Mouse (Mus musculus): ENCODE data around the gene Gm8362. TPM values are rescaled to one million over a fixed set of nuclear protein-coding genes. Genes with fewer than 3 reads are reported as not detected.
"Not testable (repeated sequence)": the region's sequence is repeated elsewhere in the genome, so short reads cannot be mapped to it uniquely, and the experiment has no call there.

Gm8362 gene
- not detected in 2 replicates for polyA plus RNA-seq (2014; fragmentation: Nextera tagmentation; extraction: Ambion mirVana)

DNA sequence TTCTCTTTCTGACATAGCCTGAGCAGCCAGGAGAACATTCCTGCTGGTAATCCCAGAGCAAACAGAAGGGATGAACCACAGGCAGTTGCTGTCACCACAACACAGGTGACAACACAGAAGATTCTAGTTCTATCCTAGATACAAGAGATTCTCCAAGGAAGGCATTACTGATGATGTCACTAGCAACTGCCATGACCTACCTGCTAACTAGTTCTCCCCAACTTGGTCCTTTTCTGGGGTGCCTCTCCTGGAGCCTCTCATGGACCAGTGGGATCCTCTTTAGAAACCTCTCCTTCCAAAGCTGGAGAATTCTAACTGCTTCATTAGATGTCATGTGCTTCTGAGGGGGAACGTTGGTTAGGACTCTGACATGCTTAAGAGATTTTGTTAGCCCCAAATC lies at the start of gene Gm8362:
Gene Gm8362, minus strand, starts transcription at position 101 of the 400 bp plus-strand sequence.
- no CpG with 5 or more reads among the region's 1 CpGs for WGBS
- not testable (repeated sequence) for ATAC-seq (replicated peaks; ENCODE audit: low FRiP score); DNase-seq (ENCODE audit: low spot score); H3K4me2 ChIP-seq; H3K9me3 ChIP-seq (ENCODE audit: control insufficient read depth, low read length); H3K4me1 ChIP-seq (replicated peaks; ENCODE audit: control insufficient read depth, insufficient read depth, low read length); H3K27me3 ChIP-seq (replicated peaks; ENCODE audit: control insufficient read depth, insufficient read depth, low read length); H3K9ac ChIP-seq (ENCODE audit: low read depth, low read length); H3K36me3 ChIP-seq (ENCODE audit: control insufficient read depth, insufficient read depth, low read length); H3K27ac ChIP-seq (ENCODE audit: low read depth, low read length); H3K4me3 ChIP-seq (ENCODE audit: low read depth, low read length)

DNA sequence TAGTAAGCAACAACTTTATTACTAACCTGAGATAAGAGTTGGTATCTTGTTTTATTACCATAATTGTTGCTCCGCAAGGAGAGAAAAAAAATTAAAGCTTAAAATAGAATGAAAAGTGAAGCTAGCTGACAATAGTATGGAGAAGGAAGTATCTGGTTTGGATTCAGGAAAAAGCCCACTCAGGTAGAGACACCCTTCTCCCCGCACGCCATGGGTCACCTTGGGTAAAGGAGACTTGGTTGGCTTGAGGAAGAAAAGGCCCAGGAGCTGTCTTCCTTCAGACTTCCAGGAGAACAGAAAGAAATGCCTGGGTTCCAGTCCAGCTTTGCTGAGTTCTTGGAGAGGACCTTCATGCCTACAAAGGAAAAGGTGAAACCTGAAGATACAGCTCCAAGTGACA lies 49.1 kb upstream of the Gm8362 start:
- not testable (repeated sequence) for H3K27me3 ChIP-seq (replicated peaks; ENCODE audit: control insufficient read depth, insufficient read depth, low read length); H3K4me2 ChIP-seq; H3K9ac ChIP-seq (ENCODE audit: low read depth, low read length); DNase-seq (ENCODE audit: low spot score); ATAC-seq (replicated peaks; ENCODE audit: low FRiP score); H3K9me3 ChIP-seq (ENCODE audit: control insufficient read depth, low read length); H3K27ac ChIP-seq (ENCODE audit: low read depth, low read length); H3K36me3 ChIP-seq (ENCODE audit: control insufficient read depth, insufficient read depth, low read length); H3K4me1 ChIP-seq (replicated peaks; ENCODE audit: control insufficient read depth, insufficient read depth, low read length); H3K4me3 ChIP-seq (ENCODE audit: low read depth, low read length)
- 85% methylated on average over 3 of the region's 3 CpGs for WGBS

DNA sequence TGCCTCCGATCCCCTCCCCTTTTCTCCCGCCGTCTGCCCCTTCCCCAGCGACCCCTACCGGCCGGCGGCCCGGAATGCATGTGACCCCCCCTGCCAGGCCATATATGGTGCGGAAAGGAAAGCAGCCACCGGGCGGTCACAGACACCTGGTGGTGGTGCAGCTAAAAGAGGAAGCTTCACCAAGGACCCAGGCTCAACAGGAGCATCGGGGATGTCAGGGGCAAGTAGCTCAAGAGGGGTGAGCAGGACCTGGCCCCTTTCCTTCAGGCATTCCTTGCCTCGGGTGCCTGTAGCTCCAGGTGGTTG lies 17.0 kb downstream of the Gm8362 start:
- 0% methylated on average over 4 of the region's 13 CpGs for WGBS
- H3K27me3 ChIP-seq (replicated peaks; ENCODE audit: control insufficient read depth, insufficient read depth, low read length); DNase-seq (ENCODE audit: low spot score); H3K9ac ChIP-seq (ENCODE audit: low read depth, low read length); H3K27ac ChIP-seq (ENCODE audit: low read depth, low read length); H3K4me1 ChIP-seq (replicated peaks; ENCODE audit: control insufficient read depth, insufficient read depth, low read length); ATAC-seq (replicated peaks; ENCODE audit: low FRiP score); H3K36me3 ChIP-seq (ENCODE audit: control insufficient read depth, insufficient read depth, low read length); H3K4me2 ChIP-seq; H3K9me3 ChIP-seq (ENCODE audit: control insufficient read depth, low read length): not testable (repeated sequence)
- H3K4me3 ChIP-seq (ENCODE audit: low read depth, low read length) = peak overlapping the region; percentile 41; the same call in 1 of the 2 replicates

DNA sequence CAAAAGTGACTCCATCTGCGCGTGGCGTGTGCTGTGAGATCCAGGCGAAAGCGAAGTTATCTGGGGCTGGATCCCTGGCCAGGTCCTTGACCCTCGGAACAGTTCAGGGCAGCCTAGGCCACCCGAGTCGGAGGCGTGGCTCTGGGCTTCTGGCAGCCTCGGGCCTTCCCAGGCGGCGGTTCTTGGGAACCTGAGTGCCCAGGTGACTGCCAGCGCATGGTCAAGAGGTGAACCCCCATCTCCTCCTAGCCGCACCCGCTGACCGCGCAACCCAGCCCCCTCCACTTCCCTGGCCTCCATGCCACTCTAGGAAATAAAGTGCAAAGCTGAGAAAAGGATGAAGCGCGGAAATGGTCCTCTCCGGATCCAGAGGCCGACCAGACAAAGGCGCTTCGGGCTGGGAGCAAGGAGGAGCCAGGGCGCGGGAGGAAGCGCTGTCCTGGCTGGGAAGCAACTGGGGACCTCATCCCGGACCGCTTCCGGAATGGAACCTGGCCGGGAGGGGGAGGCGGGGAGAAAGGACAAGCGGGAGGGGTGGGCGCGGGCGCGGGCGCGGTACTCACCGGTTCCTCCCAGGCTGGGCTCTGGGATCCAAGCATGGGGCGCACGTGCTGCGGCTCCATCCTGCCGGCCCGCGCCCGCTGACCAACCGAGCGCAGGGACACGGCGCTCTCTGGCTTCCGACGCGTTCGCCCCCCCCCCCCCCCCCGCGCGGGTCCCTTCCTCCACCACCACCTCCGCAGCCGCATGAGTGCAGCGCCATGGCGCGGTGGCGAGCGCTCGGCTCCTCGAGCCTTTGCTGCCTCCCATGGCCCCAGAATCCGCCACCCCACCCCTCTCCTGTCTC lies 17.6 kb downstream of the Gm8362 start:
- H3K4me1 ChIP-seq (replicated peaks; ENCODE audit: control insufficient read depth, insufficient read depth, low read length); H3K9ac ChIP-seq (ENCODE audit: low read depth, low read length); H3K36me3 ChIP-seq (ENCODE audit: control insufficient read depth, insufficient read depth, low read length); H3K27ac ChIP-seq (ENCODE audit: low read depth, low read length); H3K9me3 ChIP-seq (ENCODE audit: control insufficient read depth, low read length); H3K27me3 ChIP-seq (replicated peaks; ENCODE audit: control insufficient read depth, insufficient read depth, low read length); ATAC-seq (replicated peaks; ENCODE audit: low FRiP score): not testable (repeated sequence)
- 1% methylated on average over 21 of the region's 67 CpGs for WGBS
- peak; percentile 28 for DNase-seq (ENCODE audit: low spot score)
- peak overlapping the region; percentile 41 for H3K4me3 ChIP-seq (ENCODE audit: low read depth, low read length)
- H3K4me2 ChIP-seq = peak overlapping the region; percentile 51

DNA sequence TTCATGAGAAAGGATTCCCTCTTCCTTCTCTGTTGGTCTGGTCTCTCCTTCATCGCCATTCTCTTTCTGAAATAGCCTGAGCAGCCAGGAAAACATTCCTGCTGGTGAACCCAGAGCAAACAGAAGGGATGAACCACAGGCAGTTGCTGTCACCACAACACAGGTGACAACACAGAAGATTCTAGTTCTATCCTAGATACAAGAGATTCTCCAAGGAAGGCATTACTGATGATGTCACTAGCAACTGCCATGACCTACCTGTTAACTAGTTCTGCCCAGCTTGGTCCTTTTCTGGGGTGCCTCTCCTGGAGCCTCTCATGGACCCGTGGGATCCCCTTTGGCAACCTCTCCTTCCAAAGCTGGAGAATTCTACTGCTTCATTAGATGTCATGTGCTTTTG lies 32.0 kb downstream of the Gm8362 start, which contains the start of gene Gm3636:
Gene Gm3636, minus strand, starts transcription at position 101 of the 400 bp plus-strand sequence.
- not testable (repeated sequence) for H3K9me3 ChIP-seq (ENCODE audit: control insufficient read depth, low read length); H3K27ac ChIP-seq (ENCODE audit: low read depth, low read length); H3K4me3 ChIP-seq (ENCODE audit: low read depth, low read length); H3K4me2 ChIP-seq; H3K9ac ChIP-seq (ENCODE audit: low read depth, low read length); H3K36me3 ChIP-seq (ENCODE audit: control insufficient read depth, insufficient read depth, low read length); DNase-seq (ENCODE audit: low spot score); ATAC-seq (replicated peaks; ENCODE audit: low FRiP score); H3K27me3 ChIP-seq (replicated peaks; ENCODE audit: control insufficient read depth, insufficient read depth, low read length); H3K4me1 ChIP-seq (replicated peaks; ENCODE audit: control insufficient read depth, insufficient read depth, low read length)
- WGBS = no CpG with 5 or more reads among the region's 2 CpGs

DNA sequence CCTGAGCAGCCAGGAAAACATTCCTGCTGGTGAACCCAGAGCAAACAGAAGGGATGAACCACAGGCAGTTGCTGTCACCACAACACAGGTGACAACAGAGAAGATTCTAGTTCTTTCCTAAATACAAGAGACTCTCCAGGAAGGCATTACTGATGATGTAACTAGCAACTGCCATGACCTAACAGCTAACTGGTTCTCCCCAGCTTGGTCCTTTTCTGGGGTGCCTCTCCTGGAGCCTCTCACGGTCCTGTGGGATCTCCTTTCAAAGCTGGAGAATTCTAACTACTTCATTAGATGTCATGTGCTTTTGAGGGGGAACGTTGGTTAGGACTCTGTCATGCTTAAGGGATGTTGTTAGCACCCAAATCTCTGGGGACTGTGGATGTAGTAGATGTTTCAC lies 54.1 kb downstream of the Gm8362 start, which contains the start of gene Gm8050:
Gene Gm8050, minus strand, starts transcription at position 101 of the 400 bp plus-strand sequence.
- not testable (repeated sequence) for H3K4me1 ChIP-seq (replicated peaks; ENCODE audit: control insufficient read depth, insufficient read depth, low read length); H3K4me2 ChIP-seq; H3K36me3 ChIP-seq (ENCODE audit: control insufficient read depth, insufficient read depth, low read length); H3K27me3 ChIP-seq (replicated peaks; ENCODE audit: control insufficient read depth, insufficient read depth, low read length); DNase-seq (ENCODE audit: low spot score); ATAC-seq (replicated peaks; ENCODE audit: low FRiP score); H3K9ac ChIP-seq (ENCODE audit: low read depth, low read length); H3K4me3 ChIP-seq (ENCODE audit: low read depth, low read length); H3K27ac ChIP-seq (ENCODE audit: low read depth, low read length); H3K9me3 ChIP-seq (ENCODE audit: control insufficient read depth, low read length)
- WGBS = no CpG with 5 or more reads among the region's 2 CpGs

Other genes starting within 250 kb of the Gm8362 start
- not detected in 2 replicates for gene Gm8356, start 237.1 kb downstream of the Gm8362 start, polyA plus RNA-seq (2014; fragmentation: Nextera tagmentation; extraction: Ambion mirVana)
- gene Gm3629, start 183.8 kb downstream of the Gm8362 start, polyA plus RNA-seq (2014; fragmentation: Nextera tagmentation; extraction: Ambion mirVana) = 0.10 TPM in 1 of 2 replicates, not detected in the other
- gene Gm3460, start 152.0 kb downstream of the Gm8362 start, polyA plus RNA-seq (2014; fragmentation: Nextera tagmentation; extraction: Ambion mirVana) = not detected in 2 replicates
- gene Gm10251, start 90.2 kb downstream of the Gm8362 start, polyA plus RNA-seq (2014; fragmentation: Nextera tagmentation; extraction: Ambion mirVana) = not detected in 2 replicates
- not detected in 2 replicates for gene Gm8050, start 54.2 kb downstream of the Gm8362 start, polyA plus RNA-seq (2014; fragmentation: Nextera tagmentation; extraction: Ambion mirVana)
- 1.8 and 1.9 TPM in 2 replicates for gene Gm3636, start 32.1 kb downstream of the Gm8362 start, polyA plus RNA-seq (2014; fragmentation: Nextera tagmentation; extraction: Ambion mirVana)
- gene Gm3642, start 65.9 kb upstream of the Gm8362 start, polyA plus RNA-seq (2014; fragmentation: Nextera tagmentation; extraction: Ambion mirVana) = not detected in 2 replicates
- gene Gm3667, start 115.6 kb upstream of the Gm8362 start, polyA plus RNA-seq (2014; fragmentation: Nextera tagmentation; extraction: Ambion mirVana) = 0.26 TPM in 1 of 2 replicates, not detected in the other
- gene Gm6356, start 199.4 kb upstream of the Gm8362 start, polyA plus RNA-seq (2014; fragmentation: Nextera tagmentation; extraction: Ambion mirVana) = not detected in 2 replicates